Mouse (Mus musculus) E14TG2a.4 (cell line): ENCODE measurements around the gene Olfr1054.

Experiments
- CTCF ChIP-seq: conservative IDR thresholded peaks from 2 replicates; pipeline ENCODE4 v1.5.1; 2014; ENCODE audit warnings: low read length
- NANOG ChIP-seq: IDR thresholded peaks from 2 replicates; pipeline ENCODE4 v1.6.1; 2014; ENCODE audit warnings: borderline replicate concordance, low read length, mixed read lengths
- POU5F1 ChIP-seq: IDR thresholded peaks from 2 replicates; pipeline ENCODE4 v1.6.1; 2014; ENCODE audit warnings: low read length, borderline replicate concordance

GRCm38 (mm10) chr2:86335333-86335732 lies at the start of gene Olfr1054:
- TF ChIP-seq CTCF (no peak), POU5F1 (no peak), NANOG (no peak)
